Mouse (Mus musculus) myocyte (in vitro differentiated cells): ENCODE data around the gene Srrt.

Experiments
- CEBPB ChIP-seq: IDR thresholded peaks from 2 replicates; pipeline ENCODE4 v1.6.1; 2011; ENCODE audit warnings: mild to moderate bottlenecking, moderate library complexity; ENCODE audit not compliant: poor library complexity, insufficient read depth, severe bottlenecking
- MYOG ChIP-seq, 3 experiments: IDR thresholded peaks; one replicate each; pipeline ENCODE4 v1.6.1; 2011; ENCODE audit warnings: control low read depth in 2 of 3, low read depth in 2 of 3, mild to moderate bottlenecking in 2 of 3; ENCODE audit not compliant: insufficient read length in 2 of 3, control insufficient read depth in 1 of 3, insufficient read depth in 1 of 3
- POLR2A ChIP-seq: IDR thresholded peaks from one replicate; pipeline ENCODE4 v1.6.1; 2011; ENCODE audit warnings: low read depth, mild to moderate bottlenecking, control low read depth, moderate library complexity; ENCODE audit not compliant: insufficient read length
- POLR2AphosphoS2 ChIP-seq: IDR thresholded peaks from one replicate; pipeline ENCODE4 v1.6.1; 2011; ENCODE audit warnings: low read depth, control low read depth; ENCODE audit not compliant: insufficient read length
- USF1 ChIP-seq: IDR thresholded peaks from one replicate; pipeline ENCODE4 v1.6.1; 2011; ENCODE audit warnings: low read depth, mild to moderate bottlenecking, control low read depth, moderate library complexity

- no peak for TF ChIP-seq POLR2A
- no peak for TF ChIP-seq USF1
- no peak for TF ChIP-seq CEBPB
- TF ChIP-seq POLR2AphosphoS2, result no peak
- TF ChIP-seq MYOG (IDR thresholded peaks at IDR 0.05; ENCODE audit: control insufficient read depth in 1 of 3, insufficient read depth in 1 of 3, insufficient read length in 2 of 3, low read depth in 2 of 3), result no peak
These were observed 40.4 kb upstream of the Srrt start for GRCm38 (mm10) chr5:137347856-137348255.
